Mouse (Mus musculus): ENCODE results near the gene Acat3. TPM values are rescaled to one million over a fixed set of nuclear protein-coding genes. Genes with fewer than 3 reads are reported as not detected.
A peak's percentile ranks its signal among the peaks of the same experiment; 100 is the strongest.

Acat3 gene
- total and polyA plus RNA-seq, 3 experiments = 0.77 to 12.7 (median 1.4) TPM

- TF ChIP-seq TBP (conservative IDR thresholded peaks at IDR 0.05; ENCODE audit: low read depth, low read length) (no peak), NRF1 (IDR thresholded peaks at IDR 0.05; ENCODE audit: low read depth, low read length) (no peak), CTCF (conservative IDR thresholded peaks at IDR 0.05 in 1 of 2, IDR thresholded peaks at IDR 0.05 in 1 of 2; ENCODE audit: low read depth in 2 of 2, low read length in 2 of 2) (peak; percentile 80 to 88), USF1 (IDR thresholded peaks at IDR 0.05; ENCODE audit: low read depth, low read length) (no peak), ETS1 (conservative IDR thresholded peaks at IDR 0.05; ENCODE audit: low read depth, low read length) (no peak), ZMIZ1 (IDR thresholded peaks at IDR 0.05; ENCODE audit: low read depth, low read length) (no peak), RAD21 (IDR thresholded peaks at IDR 0.05; ENCODE audit: low read depth, low read length) (peak; percentile 86), POLR2A (IDR thresholded peaks at IDR 0.05; ENCODE audit: low read depth, low read length) (no peak), MYC (IDR thresholded peaks at IDR 0.05; ENCODE audit: low read depth, low read length) (no peak), SMC3 (IDR thresholded peaks at IDR 0.05; ENCODE audit: low read depth, low read length) (peak; percentile 66), IRF4 (IDR thresholded peaks at IDR 0.05; ENCODE audit: low read depth, low read length) (no peak), JUN (IDR thresholded peaks at IDR 0.05; ENCODE audit: insufficient read depth, low read depth, low read length) (no peak), SIN3A (IDR thresholded peaks at IDR 0.05; ENCODE audit: low read length) (no peak)
- peaks cover 0 to 3% of the 10 kb centered on the region in 2 experiments; a peak in 1 of 4 replicates for H3K4me1 ChIP-seq (ENCODE audit: control insufficient read depth in 1 of 2, insufficient read depth in 2 of 2)
- peaks cover 2% of the 10 kb centered on the region for H3K27me3 ChIP-seq (replicated peaks)
- no peaks in the 10 kb centered on the region for H3K36me3 ChIP-seq (replicated peaks in 1 of 2; ENCODE audit: control insufficient read depth in 1 of 2, insufficient read depth in 1 of 2, low read length in 1 of 2)
- no peaks in the 10 kb centered on the region for H3K79me2 ChIP-seq (replicated peaks; ENCODE audit: control insufficient read depth, extremely low read depth, insufficient read depth, poor library complexity, severe bottlenecking)
- in situ Hi-C loops (cut with MboI; ENCODE audit: low pct_ligation_motif_present, low pct_unique_long_range_greater_than_20kb, low sequenced_read_pairs) (loop anchor here (5.0 to 10.0 kb wide), 2 partner anchors 37 to 125 kb away; partner anchors contain the start of genes Mrpl18, Sod2 and Tcp1), dilution Hi-C loops (cut with MboI; ENCODE audit: extremely low pct_ligation_motif_present, extremely low pct_unique_long_range_greater_than_20kb, low sequenced_read_pairs) (no loop called here)
- H3K27ac ChIP-seq (ENCODE audit: insufficient read depth, low read depth) = no peak overlapping the region
- no peaks in the 10 kb centered on the region for H3K9me3 ChIP-seq (replicated peaks; ENCODE audit: low read length)
- H3K4me3 ChIP-seq (replicated peaks in 1 of 3; ENCODE audit: low read depth in 2 of 3, low read length in 2 of 3, poor library complexity in 1 of 3) = no peak overlapping the region
- DNase-seq (ENCODE audit: extremely low read depth) = peak; percentile 84
- peak overlapping the region; percentile 82 for H3K4me2 ChIP-seq (ENCODE audit: insufficient read depth, low read depth, poor library complexity, severe bottlenecking)
- H3K9ac ChIP-seq (ENCODE audit: insufficient read depth, low read depth) = peak overlapping the region; percentile 13; the same call in 1 of the 2 replicates
Measured at GRCm38 (mm10) chr17:12880178-12880577, 60.2 kb downstream of the Acat3 start.

- dilution Hi-C loops (cut with MboI; ENCODE audit: extremely low pct_ligation_motif_present, extremely low pct_unique_long_range_greater_than_20kb, low sequenced_read_pairs) (no loop called here), in situ Hi-C loops (cut with MboI; ENCODE audit: low pct_ligation_motif_present, low pct_unique_long_range_greater_than_20kb, low sequenced_read_pairs) (no loop called here)
- H3K4me3 ChIP-seq (replicated peaks in 1 of 3; ENCODE audit: low read depth in 2 of 3, low read length in 2 of 3, poor library complexity in 1 of 3) = no peak within 1 kb of the TSS
- H3K4me1 ChIP-seq (ENCODE audit: control insufficient read depth in 1 of 2, insufficient read depth in 2 of 2) = peaks cover 2 to 3% of the 10 kb centered on the region in 2 experiments; a peak in 2 of 4 replicates
- no peak within 1 kb of the TSS for H3K4me2 ChIP-seq (ENCODE audit: insufficient read depth, low read depth, poor library complexity, severe bottlenecking)
- H3K79me2 ChIP-seq (replicated peaks; ENCODE audit: control insufficient read depth, extremely low read depth, insufficient read depth, poor library complexity, severe bottlenecking) = no peaks in the 10 kb centered on the region
- H3K27me3 ChIP-seq (replicated peaks) = peaks cover 8% of the 10 kb centered on the region
- no peak within 1 kb of the TSS for H3K9ac ChIP-seq (ENCODE audit: insufficient read depth, low read depth)
- H3K36me3 ChIP-seq (replicated peaks in 1 of 2; ENCODE audit: control insufficient read depth in 1 of 2, insufficient read depth in 1 of 2, low read length in 1 of 2) = no peaks in the 10 kb centered on the region
- H3K9me3 ChIP-seq (replicated peaks; ENCODE audit: low read length) = no peaks in the 10 kb centered on the region
- H3K27ac ChIP-seq (ENCODE audit: insufficient read depth, low read depth) = no peak within 1 kb of the TSS
- TF ChIP-seq CHD1 (IDR thresholded peaks at IDR 0.05; ENCODE audit: low read depth, low read length) (no peak), USF1 (IDR thresholded peaks at IDR 0.05; ENCODE audit: low read depth, low read length) (no peak), GABPA (IDR thresholded peaks at IDR 0.05; ENCODE audit: insufficient replicate concordance, low read depth, low read length) (no peak)
- no peak for DNase-seq (ENCODE audit: extremely low read depth)
Measured at GRCm38 (mm10) chr17:12875734-12876133, 64.7 kb downstream of the Acat3 start, which contains the start of gene Mrgprh. Gene Mrgprh, plus strand, starts transcription at chr17:12876034.

Other genes with a start within 250 kb of the Acat3 start
- 57.5 and 61.8 TPM in 2 replicates for gene Igf2r, start 170.9 kb downstream of the Acat3 start, total RNA-seq (2012; rRNA removed)
- 25.6 and 27.8 TPM in 2 replicates for gene Igf2r, start 170.9 kb downstream of the Acat3 start, total RNA-seq (2014; rRNA removed)
- 32.3 and 34.6 TPM in 2 replicates for gene Igf2r, start 170.9 kb downstream of the Acat3 start, polyA plus RNA-seq (2012; ENCODE audit: insufficient read length, low read depth)
- gene Mas1, start 72.5 kb downstream of the Acat3 start, total RNA-seq (2012; rRNA removed) = not detected in 2 replicates
- not detected in 2 replicates for gene Mas1, start 72.5 kb downstream of the Acat3 start, total RNA-seq (2014; rRNA removed)
- gene Mas1, start 72.5 kb downstream of the Acat3 start, polyA plus RNA-seq (2012; ENCODE audit: insufficient read length, low read depth) = 0.19 TPM in 1 of 2 replicates, not detected in the other
- not detected in 2 replicates for gene Mrgprh, start 64.6 kb downstream of the Acat3 start, total RNA-seq (2012; rRNA removed)
- gene Mrgprh, start 64.6 kb downstream of the Acat3 start, total RNA-seq (2014; rRNA removed) = not detected in 2 replicates
- not detected in 2 replicates for gene Mrgprh, start 64.6 kb downstream of the Acat3 start, polyA plus RNA-seq (2012; ENCODE audit: insufficient read length, low read depth)
- gene Pnldc1, start 30.4 kb downstream of the Acat3 start, total RNA-seq (2012; rRNA removed) = 0.25 and 0.84 TPM in 2 replicates
- 0.11 and 0.19 TPM in 2 replicates for gene Pnldc1, start 30.4 kb downstream of the Acat3 start, total RNA-seq (2014; rRNA removed)
- 0.90 and 1.2 TPM in 2 replicates for gene Pnldc1, start 30.4 kb downstream of the Acat3 start, polyA plus RNA-seq (2012; ENCODE audit: insufficient read length, low read depth)
- 540 and 569 TPM in 2 replicates for gene Tcp1, start 24.9 kb downstream of the Acat3 start, total RNA-seq (2012; rRNA removed)
- gene Tcp1, start 24.9 kb downstream of the Acat3 start, total RNA-seq (2014; rRNA removed) = 951 and 1,060 TPM in 2 replicates
- 560 and 726 TPM in 2 replicates for gene Tcp1, start 24.9 kb downstream of the Acat3 start, polyA plus RNA-seq (2012; ENCODE audit: insufficient read length, low read depth)
- 132 and 184 TPM in 2 replicates for gene Mrpl18, start 24.3 kb downstream of the Acat3 start, total RNA-seq (2012; rRNA removed)
- gene Mrpl18, start 24.3 kb downstream of the Acat3 start, total RNA-seq (2014; rRNA removed) = 197 and 223 TPM in 2 replicates
- gene Mrpl18, start 24.3 kb downstream of the Acat3 start, polyA plus RNA-seq (2012; ENCODE audit: insufficient read length, low read depth) = 150 and 153 TPM in 2 replicates
- 58.6 and 67.1 TPM in 2 replicates for gene Acat2, start 20.1 kb upstream of the Acat3 start, total RNA-seq (2012; rRNA removed)
- 115 and 128 TPM in 2 replicates for gene Acat2, start 20.1 kb upstream of the Acat3 start, total RNA-seq (2014; rRNA removed)
- gene Acat2, start 20.1 kb upstream of the Acat3 start, polyA plus RNA-seq (2012; ENCODE audit: insufficient read length, low read depth) = 48.6 and 48.8 TPM in 2 replicates
- 54.1 and 70.0 TPM in 2 replicates for gene Wtap, start 53.6 kb upstream of the Acat3 start, total RNA-seq (2012; rRNA removed)
- gene Wtap, start 53.6 kb upstream of the Acat3 start, total RNA-seq (2014; rRNA removed) = 129 and 136 TPM in 2 replicates
- gene Wtap, start 53.6 kb upstream of the Acat3 start, polyA plus RNA-seq (2012; ENCODE audit: insufficient read length, low read depth) = 88.9 and 119 TPM in 2 replicates
- 72.1 and 75.6 TPM in 2 replicates for gene Sod2, start 66.2 kb upstream of the Acat3 start, total RNA-seq (2012; rRNA removed)
- gene Sod2, start 66.2 kb upstream of the Acat3 start, total RNA-seq (2014; rRNA removed) = 101 and 103 TPM in 2 replicates
- gene Sod2, start 66.2 kb upstream of the Acat3 start, polyA plus RNA-seq (2012; ENCODE audit: insufficient read length, low read depth) = 81.3 and 89.2 TPM in 2 replicates
- gene Gpr31b, start 111.7 kb upstream of the Acat3 start, total RNA-seq (2012; rRNA removed) = 5.6 and 6.1 TPM in 2 replicates
- 3.2 and 3.3 TPM in 2 replicates for gene Gpr31b, start 111.7 kb upstream of the Acat3 start, total RNA-seq (2014; rRNA removed)
- 7.8 and 8.0 TPM in 2 replicates for gene Gpr31b, start 111.7 kb upstream of the Acat3 start, polyA plus RNA-seq (2012; ENCODE audit: insufficient read length, low read depth)
- 0.13 TPM in 1 of 2 replicates, not detected in the other for gene Tcp10b, start 120.5 kb upstream of the Acat3 start, total RNA-seq (2012; rRNA removed)
- not detected in 2 replicates for gene Tcp10b, start 120.5 kb upstream of the Acat3 start, total RNA-seq (2014; rRNA removed)
- not detected in 2 replicates for gene Tcp10b, start 120.5 kb upstream of the Acat3 start, polyA plus RNA-seq (2012; ENCODE audit: insufficient read length, low read depth)
- gene Unc93a, start 191.2 kb upstream of the Acat3 start, total RNA-seq (2012; rRNA removed) = 0.55 and 0.71 TPM in 2 replicates
- 2.2 and 2.7 TPM in 2 replicates for gene Unc93a, start 191.2 kb upstream of the Acat3 start, total RNA-seq (2014; rRNA removed)
- 2.0 and 2.4 TPM in 2 replicates for gene Unc93a, start 191.2 kb upstream of the Acat3 start, polyA plus RNA-seq (2012; ENCODE audit: insufficient read length, low read depth)